Mouse (Mus musculus): ENCODE data around the gene Tmem184b. TPM values are rescaled to one million over a fixed set of nuclear protein-coding genes. Genes with fewer than 3 reads are reported as not detected.
A peak's percentile ranks its signal among the peaks of the same experiment; 100 is the strongest.

Tmem184b gene
- total and polyA plus RNA-seq, 3 experiments, result 38.7 to 83.1 (median 42.9) TPM

DNA sequence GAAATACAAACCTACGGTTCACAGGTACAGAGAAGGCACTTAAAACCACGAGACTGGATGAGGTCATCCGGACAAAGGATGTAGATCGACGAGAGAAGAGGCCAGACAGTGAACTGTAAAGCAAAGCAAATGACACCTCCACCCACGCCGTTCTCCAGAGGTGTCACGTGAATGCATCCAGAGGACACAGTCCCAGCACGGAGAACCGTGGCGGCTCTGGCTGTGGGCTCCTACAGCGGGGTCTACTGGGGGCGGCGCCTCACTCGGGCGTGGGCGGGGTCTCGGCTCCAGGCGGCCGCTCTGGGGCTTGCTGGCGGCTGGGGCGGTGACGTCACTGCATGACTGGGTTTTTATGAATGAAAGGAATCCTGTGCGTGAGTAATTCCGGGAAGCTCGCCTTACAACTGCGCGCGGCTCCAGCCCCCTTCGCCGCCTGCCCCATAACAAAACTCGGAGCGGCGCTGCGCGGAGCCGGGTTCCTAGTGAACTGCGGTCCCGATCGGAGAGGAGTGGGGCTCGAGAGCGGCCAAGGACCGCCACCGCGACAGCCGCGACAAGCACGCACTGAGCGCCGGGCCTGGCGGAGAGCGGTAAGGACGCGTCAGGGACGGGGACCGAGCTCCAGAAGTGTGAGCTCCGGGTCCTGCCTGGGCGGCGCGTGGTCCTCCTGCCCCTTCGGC lies 56.1 kb downstream of the Tmem184b start:
- under 1% methylated on average over 60 of the region's 61 CpGs for WGBS
- Histone ChIP-seq H3K36me3 (ENCODE audit: control insufficient read depth, insufficient read depth, low read length) (no peaks in the 10 kb centered on the region), H3K27me3 (ENCODE audit: control insufficient read depth, insufficient read depth, low read length) (no peaks in the 10 kb centered on the region), H3K79me2 (replicated peaks; ENCODE audit: control insufficient read depth, insufficient read depth, low read length) (no peaks in the 10 kb centered on the region), H3K27ac (peak overlapping the region; percentile 94), H3K4me3 (peak overlapping the region; percentile 76), H3K4me1 (ENCODE audit: control insufficient read depth, insufficient read depth, low read length) (peaks cover 13% of the 10 kb centered on the region), H3K9ac (ENCODE audit: low read depth, low read length) (peak overlapping the region; percentile 80)
- peak; percentile 91 to 92 for DNase-seq
- intact Hi-C loops (cut with DNase I), result loop anchor here (2.0 to 5.0 kb wide), 2 partner anchors 19 to 105 kb away; partner anchors contain the start of gene Pla2g6
- TF ChIP-seq POLR2A (IDR thresholded peaks at IDR 0.05; ENCODE audit: insufficient read depth, low read depth, low read length) (no peak), EP300 (IDR thresholded peaks at IDR 0.05; ENCODE audit: insufficient read depth, low read depth, low read length) (no peak), CTCF (IDR thresholded peaks at IDR 0.05) (no peak)

DNA sequence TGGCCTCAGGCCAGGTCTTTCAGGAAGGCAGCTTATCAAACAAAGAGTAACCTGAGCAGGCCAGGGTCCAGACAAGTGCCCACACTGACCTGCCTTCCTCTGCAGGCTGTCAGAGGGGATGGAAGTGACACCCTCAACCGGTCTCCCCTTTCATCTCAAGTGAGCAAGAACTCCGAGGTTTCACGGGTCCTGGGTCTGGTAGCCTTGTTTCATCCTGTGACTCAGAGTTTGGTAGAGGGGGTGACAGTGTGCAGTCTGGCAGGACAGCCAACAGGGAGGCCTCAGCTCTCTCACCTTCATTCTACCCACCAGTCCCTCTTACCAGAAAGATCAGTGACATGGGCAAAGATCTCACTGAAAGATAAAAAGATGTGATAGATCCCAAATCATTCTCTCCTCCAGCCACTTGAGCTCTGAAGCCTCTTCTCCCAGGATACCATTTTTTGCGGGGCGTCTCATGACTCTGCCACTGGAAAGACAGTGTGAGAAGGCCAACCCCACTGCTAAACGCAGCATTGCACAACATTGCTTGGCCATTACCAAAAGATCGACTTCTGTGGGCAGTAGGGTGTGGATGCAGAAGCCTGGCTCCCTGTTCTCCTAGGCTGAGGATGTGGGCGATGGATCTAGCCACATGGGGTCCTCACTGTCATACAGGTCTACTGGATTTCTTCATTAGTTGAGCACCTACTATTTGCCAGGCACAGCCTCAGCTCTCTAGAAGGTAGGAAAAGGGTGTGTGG lies 57.1 kb downstream of the Tmem184b start, which contains the start of gene Maff:
Maff (plus strand) TSS at position 571 of the 743 bp plus-strand sequence.
- H3K4me1 ChIP-seq (ENCODE audit: control insufficient read depth, insufficient read depth, low read length), result peaks cover 12% of the 10 kb centered on the region
- H3K79me2 ChIP-seq (replicated peaks; ENCODE audit: control insufficient read depth, insufficient read depth, low read length), result no peaks in the 10 kb centered on the region
- TF ChIP-seq EP300 (IDR thresholded peaks at IDR 0.05; ENCODE audit: insufficient read depth, low read depth, low read length) (no peak), CTCF (IDR thresholded peaks at IDR 0.05) (no peak), POLR2A (IDR thresholded peaks at IDR 0.05; ENCODE audit: insufficient read depth, low read depth, low read length) (no peak)
- intact Hi-C loops (cut with DNase I), result loop anchor here (2.0 to 5.0 kb wide), 2 partner anchors 17 to 104 kb away; partner anchors contain the start of gene Pla2g6
- DNase-seq, result peak in 1 of 2 experiments; percentile 10
- peak within 1 kb of the TSS; percentile 94 for H3K27ac ChIP-seq
- H3K4me3 ChIP-seq, result peak within 1 kb of the TSS; percentile 76
- H3K27me3 ChIP-seq (ENCODE audit: control insufficient read depth, insufficient read depth, low read length), result no peaks in the 10 kb centered on the region
- H3K9ac ChIP-seq (ENCODE audit: low read depth, low read length), result peak within 1 kb of the TSS; percentile 80
- 55% methylated on average over 8 of the region's 8 CpGs for WGBS
- no peaks in the 10 kb centered on the region for H3K36me3 ChIP-seq (ENCODE audit: control insufficient read depth, insufficient read depth, low read length)

DNA sequence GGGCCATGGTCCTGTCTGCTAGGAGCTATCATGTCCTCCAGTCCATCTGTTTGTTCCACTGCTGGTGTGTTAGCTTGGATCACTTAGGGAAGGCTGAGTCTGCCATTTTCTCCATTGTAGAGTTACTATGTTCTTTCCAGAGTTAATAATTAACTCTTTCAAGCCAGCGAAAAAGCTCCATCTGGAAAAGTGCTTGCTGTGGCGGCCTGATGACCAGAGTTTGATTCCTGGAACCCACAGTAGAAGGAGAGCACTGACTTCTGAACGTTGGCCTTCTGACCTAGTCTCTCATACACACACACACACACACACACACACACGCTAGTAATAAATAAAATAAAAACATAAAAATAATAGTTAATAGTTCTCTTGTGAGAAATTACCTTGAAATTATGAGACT lies 58.7 kb downstream of the Tmem184b start:
- 86% methylated on average over 4 of the region's 4 CpGs for WGBS
- DNase-seq, result no peak
- Histone ChIP-seq H3K79me2 (replicated peaks; ENCODE audit: control insufficient read depth, insufficient read depth, low read length) (no peaks in the 10 kb centered on the region), H3K4me1 (ENCODE audit: control insufficient read depth, insufficient read depth, low read length) (peaks cover 6% of the 10 kb centered on the region), H3K9ac (ENCODE audit: low read depth, low read length) (no peak overlapping the region), H3K27me3 (ENCODE audit: control insufficient read depth, insufficient read depth, low read length) (no peaks in the 10 kb centered on the region), H3K27ac (no peak overlapping the region), H3K4me3 (no peak overlapping the region), H3K36me3 (ENCODE audit: control insufficient read depth, insufficient read depth, low read length) (no peaks in the 10 kb centered on the region)
- no peak for TF ChIP-seq CTCF (IDR thresholded peaks at IDR 0.05)
- intact Hi-C loops (cut with DNase I), result loop anchor here (5.0 kb wide), 1 partner anchor 102 kb away; no protein-coding TSS in a partner anchor

DNA sequence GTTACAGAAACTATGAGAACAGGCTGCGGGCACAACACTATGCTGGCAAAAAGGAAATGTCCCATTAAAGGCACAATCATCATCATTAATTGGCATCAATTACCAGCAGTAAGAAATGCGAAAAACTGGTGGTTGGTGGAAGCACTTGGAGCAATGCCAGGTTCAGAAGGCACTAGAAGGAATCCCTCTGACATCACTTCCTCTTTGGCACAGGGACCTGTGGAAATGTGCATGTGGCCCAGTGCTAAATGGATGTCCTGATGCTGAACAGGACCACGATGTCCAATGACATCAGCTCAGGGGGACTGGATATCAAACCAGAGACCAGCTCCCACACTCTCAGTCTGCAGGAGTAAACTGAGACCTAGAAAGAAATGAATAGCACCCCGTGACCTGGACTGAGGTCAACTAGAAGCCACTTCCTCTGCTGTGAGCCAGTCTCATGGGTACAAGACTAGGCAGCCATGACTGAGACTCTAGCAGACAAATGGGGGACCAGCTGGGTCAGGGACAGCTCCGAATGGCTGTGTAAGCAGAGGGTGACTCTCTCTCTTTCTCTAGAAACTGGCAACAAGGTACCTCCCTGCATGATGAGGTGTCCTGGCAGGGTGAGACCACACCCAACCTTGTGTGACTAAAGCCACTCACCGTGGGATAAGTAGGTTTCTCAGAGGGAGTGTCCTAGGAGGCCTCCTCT lies 60.6 kb downstream of the Tmem184b start:
- TF ChIP-seq EP300 (IDR thresholded peaks at IDR 0.05; ENCODE audit: insufficient read depth, low read depth, low read length) (no peak), POLR2A (IDR thresholded peaks at IDR 0.05; ENCODE audit: insufficient read depth, low read depth, low read length) (no peak), CTCF (IDR thresholded peaks at IDR 0.05) (no peak)
- Histone ChIP-seq H3K27ac (no peak overlapping the region), H3K4me1 (ENCODE audit: control insufficient read depth, insufficient read depth, low read length) (peaks cover 2% of the 10 kb centered on the region; the same call in 1 of the 2 replicates), H3K79me2 (replicated peaks; ENCODE audit: control insufficient read depth, insufficient read depth, low read length) (no peaks in the 10 kb centered on the region), H3K36me3 (ENCODE audit: control insufficient read depth, insufficient read depth, low read length) (no peaks in the 10 kb centered on the region), H3K27me3 (ENCODE audit: control insufficient read depth, insufficient read depth, low read length) (no peaks in the 10 kb centered on the region), H3K9ac (ENCODE audit: low read depth, low read length) (no peak overlapping the region), H3K4me3 (no peak overlapping the region)
- DNase-seq, result peak in 1 of 2 experiments; percentile 2
- intact Hi-C loops (cut with DNase I), result no loop called here
- WGBS, result 65% methylated on average over 6 of the region's 6 CpGs

DNA sequence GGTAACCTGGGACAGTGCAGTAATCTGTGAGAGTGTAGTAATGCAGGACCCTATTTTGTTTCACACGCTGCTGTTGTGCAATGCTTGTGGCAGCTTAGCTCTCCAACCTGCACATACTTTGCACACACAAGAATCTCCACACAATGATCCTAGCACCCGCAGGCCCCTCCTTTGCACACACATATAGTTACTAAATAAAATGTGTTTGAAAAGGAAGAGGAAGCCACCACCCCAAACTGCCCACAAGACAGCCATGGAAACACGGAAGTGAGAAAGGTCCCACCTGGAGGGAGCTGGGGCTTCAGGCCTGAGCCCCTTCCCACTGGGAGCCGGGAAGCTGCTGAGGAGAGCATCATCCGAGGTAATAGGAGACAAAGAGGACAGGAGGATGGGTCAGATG lies 64.4 kb downstream of the Tmem184b start:
- Histone ChIP-seq H3K4me1 (ENCODE audit: control insufficient read depth, insufficient read depth, low read length) (no peaks in the 10 kb centered on the region), H3K4me3 (no peak overlapping the region), H3K36me3 (ENCODE audit: control insufficient read depth, insufficient read depth, low read length) (no peaks in the 10 kb centered on the region), H3K9ac (ENCODE audit: low read depth, low read length) (no peak overlapping the region), H3K27me3 (ENCODE audit: control insufficient read depth, insufficient read depth, low read length) (no peaks in the 10 kb centered on the region), H3K79me2 (replicated peaks; ENCODE audit: control insufficient read depth, insufficient read depth, low read length) (no peaks in the 10 kb centered on the region), H3K27ac (no peak overlapping the region)
- intact Hi-C loops (cut with DNase I), result no loop called here
- TF ChIP-seq CTCF (IDR thresholded peaks at IDR 0.05) (no peak), EP300 (IDR thresholded peaks at IDR 0.05; ENCODE audit: insufficient read depth, low read depth, low read length) (no peak), POLR2A (IDR thresholded peaks at IDR 0.05; ENCODE audit: insufficient read depth, low read depth, low read length) (no peak)
- DNase-seq, result no peak
- WGBS, result 68% methylated on average over 5 of the region's 5 CpGs

Data from heart, adult 2 months (tissue).